Mouse (Mus musculus) brain, embryonic 18.5 days (tissue): ENCODE data around the gene Prkcd.

Experiments
- DNase-seq: peaks from one replicate; pipeline ENCODE4 v3.0.0-alpha.2; 2012; ENCODE audit warnings: low read depth, low spot score

Gene Prkcd

GRCm38 (mm10) chr14:30635219-30635910 is 9.4 kb upstream of the Prkcd start:
- DNase-seq: no peak

DNA sequence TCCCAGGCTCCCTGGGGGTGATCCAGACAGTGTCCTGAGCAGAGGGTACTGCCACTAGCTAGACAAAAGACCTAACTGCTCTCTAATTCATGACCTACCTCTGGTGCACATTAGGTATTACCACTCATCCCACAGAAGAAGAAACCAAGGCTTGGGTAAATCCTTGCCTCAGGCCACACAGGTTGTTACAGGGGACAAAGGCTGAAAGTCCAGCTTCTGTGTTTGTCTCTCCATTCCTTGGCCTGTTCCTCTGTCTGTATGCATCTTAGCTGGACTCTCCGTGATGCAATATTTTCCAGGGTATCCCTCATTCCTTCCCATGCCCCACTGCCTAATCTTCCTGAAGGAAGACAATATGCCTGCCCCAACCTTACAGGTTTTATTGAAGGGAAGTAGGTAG is 8.4 kb upstream of the Prkcd start:
- no peak for DNase-seq

- no peak for DNase-seq
Observed at GRCm38 (mm10) chr14:30633708-30634107, 7.7 kb upstream of the Prkcd start.

DNA sequence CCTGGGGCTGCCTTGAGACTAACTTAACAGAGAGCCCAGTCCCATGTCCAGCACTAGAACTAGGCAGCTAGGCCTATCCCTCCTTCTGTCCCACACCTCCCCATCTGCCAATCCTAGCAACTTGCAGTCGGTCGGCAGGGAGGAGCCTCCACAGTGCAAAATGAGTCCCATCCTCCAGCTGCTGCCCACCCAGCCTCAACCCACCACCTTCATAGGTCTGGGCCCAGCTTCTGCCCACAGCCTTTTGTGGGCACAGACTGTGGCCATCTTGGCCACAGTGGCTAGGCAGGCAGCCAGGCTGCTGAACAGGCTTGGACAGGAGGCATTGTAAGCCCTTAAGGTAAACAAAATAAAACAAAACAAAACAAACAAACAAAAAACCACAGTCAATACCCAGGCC is 5.8 kb upstream of the Prkcd start:
- DNase-seq: no peak

- no peak for DNase-seq
Observed at GRCm38 (mm10) chr14:30630811-30631576, 5.0 kb upstream of the Prkcd start.

GRCm38 (mm10) chr14:30629839-30630238 is 3.8 kb upstream of the Prkcd start:
- DNase-seq: no peak

DNA sequence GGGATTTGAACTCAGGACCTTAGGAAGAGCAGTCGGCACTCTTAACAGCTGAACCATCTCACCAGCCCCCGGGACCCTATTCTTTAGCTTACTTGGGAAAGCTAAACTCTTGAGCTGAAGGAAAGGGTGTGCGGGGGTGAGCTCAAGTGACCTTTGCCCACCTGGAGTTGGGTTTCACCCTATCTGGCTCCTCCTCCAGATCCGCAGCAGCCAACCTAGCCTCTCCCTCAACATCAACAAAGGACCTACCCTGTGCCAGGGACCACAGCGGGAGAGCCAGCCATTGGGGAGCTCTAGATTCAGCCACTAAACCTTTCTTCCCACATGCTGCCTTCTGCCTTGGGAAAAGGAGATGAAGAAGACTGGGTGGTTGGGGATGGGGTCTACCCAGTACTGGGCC is 2.2 kb upstream of the Prkcd start:
- DNase-seq: no peak

DNA sequence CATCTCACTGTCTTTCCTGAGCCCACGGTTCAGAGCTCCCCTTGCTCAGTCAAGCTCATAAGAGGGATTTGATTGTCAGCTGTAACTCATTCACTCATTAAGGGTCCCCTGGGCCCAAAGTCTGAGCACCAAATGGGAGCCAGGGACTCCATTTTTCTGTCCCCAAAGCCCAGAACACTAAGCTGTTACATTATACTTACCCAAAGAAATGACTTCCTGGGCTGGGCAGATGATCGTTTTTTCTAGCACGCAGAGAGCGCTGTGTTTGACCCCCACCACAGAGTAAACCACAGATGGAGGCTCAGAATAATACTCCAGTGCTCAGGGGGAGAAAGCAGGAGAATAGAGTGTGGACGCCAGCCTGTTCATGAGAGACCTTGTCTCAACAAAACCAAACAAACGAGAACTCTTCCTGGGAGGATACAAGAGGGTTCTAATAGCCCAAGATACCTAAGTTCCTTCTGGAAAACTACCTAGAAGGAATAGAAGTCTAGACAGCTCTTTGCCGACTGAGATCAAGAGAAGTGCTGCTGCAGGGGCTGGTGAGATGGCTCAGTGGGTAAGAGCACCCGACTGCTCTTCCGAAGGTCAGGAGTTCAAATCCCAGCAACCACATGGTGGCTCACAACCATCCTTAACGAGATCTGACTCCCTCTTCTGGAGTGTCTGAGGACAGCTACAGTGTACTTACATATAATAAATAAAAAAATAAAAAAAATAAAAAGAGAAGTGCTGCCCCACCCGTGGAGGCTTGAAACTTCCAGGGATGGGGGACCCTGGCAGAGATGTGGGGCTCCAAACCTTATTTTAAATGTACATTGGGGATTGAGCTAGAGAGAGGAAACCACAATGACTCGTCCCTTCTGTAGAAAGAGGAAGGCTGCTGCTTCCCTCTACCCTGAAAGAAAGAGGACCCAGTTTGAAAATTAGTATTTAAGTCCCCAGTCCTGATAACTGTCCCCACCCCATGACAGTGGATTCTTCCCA is 1.0 kb upstream of the Prkcd start:
- no peak for DNase-seq

DNA sequence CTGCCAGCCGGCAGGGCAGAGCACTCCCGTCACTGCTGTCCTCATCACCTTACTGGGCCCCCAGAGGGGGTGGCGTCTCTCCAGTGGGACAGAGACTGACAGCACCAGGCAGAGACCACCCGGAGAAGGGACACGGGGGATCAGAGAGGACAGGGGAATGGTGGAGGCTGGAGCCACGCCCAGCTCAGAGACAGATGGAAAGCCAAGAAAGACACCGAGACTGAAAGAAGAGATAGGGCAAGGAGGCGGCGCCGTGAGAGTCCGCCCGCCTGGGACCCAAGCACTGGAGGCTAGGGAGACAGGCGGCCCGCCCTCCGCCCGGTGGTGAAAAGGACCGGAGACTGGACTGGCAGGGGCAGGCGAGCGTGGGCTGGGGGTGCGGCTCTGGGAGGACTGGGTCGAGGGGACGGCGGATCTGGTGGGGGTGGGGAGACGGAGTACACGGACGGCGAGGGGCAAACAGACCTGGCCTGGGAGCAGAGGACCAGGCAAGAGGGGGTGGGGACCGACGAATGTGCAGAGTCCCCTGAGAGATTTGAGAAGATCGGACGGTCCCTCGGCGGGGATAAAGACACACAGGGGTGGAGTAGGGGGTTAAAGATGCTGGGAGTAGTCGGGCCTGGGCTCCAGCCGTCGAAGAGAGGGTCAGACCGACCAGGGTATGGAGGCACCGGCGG is 741 bp downstream of the Prkcd start:
- DNase-seq: no peak

DNA sequence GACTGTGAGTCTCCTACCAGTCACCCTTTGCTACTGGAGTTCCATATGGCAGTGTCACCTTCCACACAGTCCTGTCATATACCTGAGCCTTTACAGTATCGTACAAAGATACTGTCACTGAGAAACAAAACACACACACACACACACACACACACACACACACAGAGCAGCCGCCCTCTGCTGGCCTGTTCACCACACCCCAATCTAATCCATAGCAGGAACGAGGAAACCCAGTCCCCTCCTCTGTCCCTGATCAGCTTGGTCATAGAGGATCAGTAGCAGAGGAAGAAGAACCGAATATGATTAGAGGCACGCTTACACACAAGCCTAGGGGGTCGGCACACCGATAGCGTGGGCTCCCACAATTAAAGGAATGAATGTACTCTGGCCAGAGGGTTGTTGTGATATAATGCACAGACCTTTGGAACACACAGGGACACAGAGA is 1.7 kb downstream of the Prkcd start:
- DNase-seq: no peak

GRCm38 (mm10) chr14:30622556-30622955 is 3.5 kb downstream of the Prkcd start:
- no peak for DNase-seq

DNA sequence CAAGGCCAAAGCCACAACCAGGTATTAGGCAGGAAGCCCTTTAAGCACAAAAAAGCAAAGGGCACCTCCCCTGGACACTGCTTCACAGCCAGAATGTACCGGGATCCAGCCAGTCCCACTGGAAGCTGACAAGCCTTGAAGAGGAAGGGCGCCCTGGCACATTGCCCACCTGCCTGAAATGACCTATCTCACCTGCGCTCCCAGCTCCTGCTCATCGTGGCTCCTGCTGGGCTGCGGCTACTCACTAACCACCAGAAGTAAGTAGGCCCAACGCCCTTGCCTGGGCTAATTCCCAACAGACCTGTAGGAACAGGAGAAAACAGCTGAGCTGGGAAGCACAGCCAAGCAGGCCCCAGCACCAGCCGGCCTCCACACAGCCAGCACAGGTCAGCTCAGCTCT is 3.9 kb downstream of the Prkcd start:
- DNase-seq: no peak

- no peak for DNase-seq
Observed at GRCm38 (mm10) chr14:30619982-30620578, 5.9 kb downstream of the Prkcd start.

DNA sequence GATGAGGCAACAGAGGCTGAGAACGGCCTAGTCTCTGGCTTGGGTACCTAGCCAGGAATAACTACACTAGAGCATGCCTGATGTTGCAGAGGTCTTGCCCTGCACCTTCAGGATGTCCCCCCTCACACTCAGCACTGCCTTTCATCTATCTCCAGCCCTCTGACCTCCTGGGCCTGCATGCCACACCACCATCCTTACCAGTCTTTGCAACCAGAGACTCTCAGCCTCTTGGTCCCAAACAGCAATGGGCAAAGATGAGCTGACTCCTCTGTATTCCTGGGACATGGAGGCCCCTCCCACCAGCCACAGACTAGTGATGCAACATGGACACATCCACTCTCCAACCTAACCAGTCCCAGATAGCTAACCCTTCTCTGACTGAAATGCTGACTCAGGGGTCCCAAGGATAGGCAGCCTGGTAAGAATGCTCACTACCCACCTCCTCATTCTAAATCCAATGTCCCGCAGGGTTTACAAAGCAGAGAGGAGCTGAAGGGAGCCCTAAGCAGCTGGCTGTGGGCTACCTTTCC is 7.2 kb downstream of the Prkcd start:
- DNase-seq: no peak

DNA sequence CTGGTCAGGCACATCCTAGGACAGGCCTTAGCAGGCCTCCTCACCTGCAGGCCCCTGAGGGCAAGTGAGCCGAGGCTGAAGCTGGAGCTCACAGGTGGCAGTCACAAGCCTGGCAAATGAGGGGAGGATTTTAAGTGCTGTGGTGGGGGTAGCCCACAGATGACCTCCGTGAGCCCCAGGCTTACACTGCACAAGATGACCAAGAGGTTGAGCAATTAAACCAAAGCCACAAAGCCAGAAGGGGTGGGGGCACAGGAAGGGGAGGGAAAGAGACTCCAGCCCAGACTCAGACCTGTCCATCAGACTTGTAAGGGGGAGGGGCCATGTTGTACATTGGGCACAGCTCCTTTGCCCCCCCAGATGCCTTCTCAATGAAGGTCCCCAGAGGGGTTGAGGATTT is 9.3 kb downstream of the Prkcd start:
- DNase-seq: no peak

GRCm38 (mm10) chr14:30612962-30613715 is 12.9 kb downstream of the Prkcd start:
- no peak for DNase-seq

DNA sequence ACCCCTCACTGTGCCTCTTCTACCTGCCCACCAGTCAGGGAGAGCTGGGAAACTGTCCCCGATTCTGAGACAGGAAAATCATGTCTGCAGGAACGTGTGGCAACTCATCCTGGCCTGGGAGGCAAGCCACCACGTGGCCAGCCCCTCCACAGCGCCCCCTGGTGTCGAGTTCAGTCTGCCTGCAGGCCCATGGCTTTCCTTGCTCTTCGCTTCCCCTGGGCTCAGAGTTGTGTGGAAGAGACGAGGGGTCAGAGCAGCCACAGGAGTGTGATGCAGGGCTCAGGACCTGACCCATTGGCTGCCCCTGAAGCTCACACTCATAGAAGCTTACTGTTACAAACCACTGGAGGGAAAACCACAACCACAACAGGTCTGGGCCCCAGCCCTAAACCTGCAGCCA is 13.5 kb downstream of the Prkcd start:
- DNase-seq: no peak

DNA sequence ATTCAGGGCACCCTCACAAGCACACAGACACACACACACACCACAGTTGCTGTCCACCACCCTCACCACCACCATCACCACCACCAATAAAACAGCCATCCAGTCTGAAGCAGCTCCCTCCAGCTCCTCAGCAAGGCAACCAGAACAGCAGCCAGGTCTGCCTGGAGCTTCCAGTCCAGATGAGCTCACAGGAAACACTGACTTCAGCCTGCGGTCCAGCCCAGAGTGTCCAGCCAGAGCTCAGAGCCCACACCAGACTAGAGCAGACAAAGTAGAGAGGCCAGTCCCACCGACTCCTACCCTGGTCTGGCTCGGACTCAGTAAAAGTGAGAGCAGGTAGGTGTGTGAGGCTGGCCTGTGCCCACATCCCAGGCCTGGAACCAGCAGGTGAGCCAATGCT is 15.1 kb downstream of the Prkcd start:
- no peak for DNase-seq

GRCm38 (mm10) chr14:30610304-30610703 is 15.7 kb downstream of the Prkcd start:
- no peak for DNase-seq

GRCm38 (mm10) chr14:30609499-30609898 is 16.5 kb downstream of the Prkcd start:
- no peak for DNase-seq
